Mouse (Mus musculus): ENCODE results near the gene Piwil4. TPM values are rescaled to one million over a fixed set of nuclear protein-coding genes. Genes with fewer than 3 reads are reported as not detected.

The Piwil4 gene
- polyA plus RNA-seq, 1 experiment from 2014 or later: 0.19 TPM

- H3K36me3 ChIP-seq: no peaks in the 10 kb centered on the region
- no peak overlapping the region for H3K4me2 ChIP-seq (replicated peaks)
- H3K4me1 ChIP-seq (replicated peaks): no peaks in the 10 kb centered on the region
- no peak overlapping the region for H3K9ac ChIP-seq (replicated peaks)
- no peak overlapping the region for H3K4me3 ChIP-seq (replicated peaks)
- ATAC-seq: no peak
- no peaks in the 10 kb centered on the region for H3K9me3 ChIP-seq
- H3K27ac ChIP-seq: no peak overlapping the region
- H3K27me3 ChIP-seq: no peaks in the 10 kb centered on the region
- WGBS: 82% methylated on average over 9 of the region's 9 CpGs
Observed at GRCm38 (mm10) chr9:14662138-14662537, 78.4 kb downstream of the Piwil4 start.

- Histone ChIP-seq H3K36me3 (no peaks in the 10 kb centered on the region), H3K9ac (replicated peaks) (no peak overlapping the region), H3K27me3 (no peaks in the 10 kb centered on the region), H3K9me3 (no peaks in the 10 kb centered on the region), H3K4me2 (replicated peaks) (no peak overlapping the region), H3K4me1 (replicated peaks) (no peaks in the 10 kb centered on the region), H3K27ac (no peak overlapping the region), H3K4me3 (replicated peaks) (no peak overlapping the region)
- ATAC-seq: no peak
- WGBS: 42% methylated on average over 2 of the region's 2 CpGs
Observed at GRCm38 (mm10) chr9:14657926-14658325, 82.6 kb downstream of the Piwil4 start.

- 76% methylated on average over 2 of the region's 2 CpGs for WGBS
- no peak for ATAC-seq
- no peaks in the 10 kb centered on the region for H3K4me1 ChIP-seq (replicated peaks)
- no peaks in the 10 kb centered on the region for H3K36me3 ChIP-seq
- no peak overlapping the region for H3K9ac ChIP-seq (replicated peaks)
- no peaks in the 10 kb centered on the region for H3K27me3 ChIP-seq
- H3K27ac ChIP-seq: no peak overlapping the region
- no peak overlapping the region for H3K4me3 ChIP-seq (replicated peaks)
- H3K4me2 ChIP-seq (replicated peaks): no peak overlapping the region
- H3K9me3 ChIP-seq: no peaks in the 10 kb centered on the region
Observed at GRCm38 (mm10) chr9:14654010-14654409, 86.5 kb downstream of the Piwil4 start.

- no peak overlapping the region for H3K4me3 ChIP-seq (replicated peaks)
- 44% methylated on average over 1 of the region's 1 CpGs for WGBS
- H3K9ac ChIP-seq (replicated peaks): no peak overlapping the region
- ATAC-seq: no peak
- no peak overlapping the region for H3K4me2 ChIP-seq (replicated peaks)
- H3K27me3 ChIP-seq: no peaks in the 10 kb centered on the region
- H3K4me1 ChIP-seq (replicated peaks): no peaks in the 10 kb centered on the region
- no peaks in the 10 kb centered on the region for H3K9me3 ChIP-seq
- no peak overlapping the region for H3K27ac ChIP-seq
- no peaks in the 10 kb centered on the region for H3K36me3 ChIP-seq
Observed at GRCm38 (mm10) chr9:14652761-14653160, 87.8 kb downstream of the Piwil4 start.

GRCm38 (mm10) chr9:14647849-14648248 is 92.7 kb downstream of the Piwil4 start:
- Histone ChIP-seq H3K9me3 (no peaks in the 10 kb centered on the region), H3K27me3 (no peaks in the 10 kb centered on the region), H3K4me2 (replicated peaks) (no peak overlapping the region), H3K4me3 (replicated peaks) (no peak overlapping the region), H3K4me1 (replicated peaks) (peaks cover 8% of the 10 kb centered on the region), H3K27ac (no peak overlapping the region), H3K36me3 (no peaks in the 10 kb centered on the region), H3K9ac (replicated peaks) (no peak overlapping the region)
- 87% methylated on average over 8 of the region's 8 CpGs for WGBS
- ATAC-seq: no peak

GRCm38 (mm10) chr9:14646641-14647040 is 93.9 kb downstream of the Piwil4 start:
- Histone ChIP-seq H3K9me3 (no peaks in the 10 kb centered on the region), H3K27ac (no peak overlapping the region), H3K36me3 (no peaks in the 10 kb centered on the region), H3K9ac (replicated peaks) (no peak overlapping the region), H3K27me3 (no peaks in the 10 kb centered on the region), H3K4me3 (replicated peaks) (no peak overlapping the region), H3K4me1 (replicated peaks) (peaks cover 19% of the 10 kb centered on the region), H3K4me2 (replicated peaks) (no peak overlapping the region)
- ATAC-seq: no peak
- WGBS: 100% methylated on average over 1 of the region's 1 CpGs

Other genes starting within 250 kb of the Piwil4 start
- gene Kdm4d, start 240.3 kb downstream of the Piwil4 start, polyA plus RNA-seq (2015; fragmentation: Nextera tagmentation; extraction: Ambion mirVana): 0.32 and 0.43 TPM in 2 replicates
- gene Cwc15, start 240.1 kb downstream of the Piwil4 start, polyA plus RNA-seq (2015; fragmentation: Nextera tagmentation; extraction: Ambion mirVana): 177 and 180 TPM in 2 replicates
- gene Amotl1, start 95.7 kb downstream of the Piwil4 start, polyA plus RNA-seq (2015; fragmentation: Nextera tagmentation; extraction: Ambion mirVana): 9.8 and 9.9 TPM in 2 replicates
- 1.0 and 1.4 TPM in 2 replicates for gene Fut4, start 11.7 kb upstream of the Piwil4 start, polyA plus RNA-seq (2015; fragmentation: Nextera tagmentation; extraction: Ambion mirVana)
- 0.52 and 0.73 TPM in 2 replicates for gene 1700012B09Rik, start 30.3 kb upstream of the Piwil4 start, polyA plus RNA-seq (2015; fragmentation: Nextera tagmentation; extraction: Ambion mirVana)
- 14.2 and 17.6 TPM in 2 replicates for gene Mre11a, start 43.9 kb upstream of the Piwil4 start, polyA plus RNA-seq (2015; fragmentation: Nextera tagmentation; extraction: Ambion mirVana)
- 38.6 and 45.0 TPM in 2 replicates for gene Ankrd49, start 44.1 kb upstream of the Piwil4 start, polyA plus RNA-seq (2015; fragmentation: Nextera tagmentation; extraction: Ambion mirVana)
- 2.6 and 2.8 TPM in 2 replicates for gene Gpr83, start 119.5 kb upstream of the Piwil4 start, polyA plus RNA-seq (2015; fragmentation: Nextera tagmentation; extraction: Ambion mirVana)
- not detected in 2 replicates for gene Izumo1r, start 163.2 kb upstream of the Piwil4 start, polyA plus RNA-seq (2015; fragmentation: Nextera tagmentation; extraction: Ambion mirVana)